Mouse (Mus musculus): ENCODE measurements at regions not wholly inside any gene's neighbourhood (a gene's known extent, or its start where the extent isn't known, plus 50 kb on each side); places are given as distances from the start of the nearest gene placed in this dataset.

DNA sequence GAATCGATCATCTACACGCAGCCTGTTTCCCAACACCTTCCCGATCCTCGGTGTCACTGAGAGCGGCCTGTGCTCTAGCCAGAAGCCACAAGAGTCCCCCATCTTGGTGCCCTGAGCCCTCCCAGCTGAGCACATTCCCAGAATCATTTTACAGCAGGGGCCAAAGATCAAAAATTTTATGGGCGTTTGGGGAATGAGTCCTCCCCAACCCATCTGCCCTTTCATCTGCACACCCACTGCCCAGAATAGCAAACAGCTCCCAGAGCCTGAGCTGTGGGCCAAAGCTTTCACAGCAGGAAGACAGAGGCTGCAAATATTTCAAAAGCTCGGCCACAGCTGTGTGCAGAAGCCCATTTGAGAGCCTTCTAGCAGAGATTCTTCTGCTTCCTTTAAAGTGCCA lies 89.0 kb downstream of the Polr2m start:
- Histone ChIP-seq H3K4me3 (ENCODE audit: control insufficient read depth in 1 of 2, insufficient read depth in 1 of 2, low read depth in 2 of 2, low read length in 2 of 2) (no peak overlapping the region), H3K9me3 (replicated peaks; ENCODE audit: insufficient read depth, low read length) (no peaks in the 10 kb centered on the region), H3K27me3 (ENCODE audit: control insufficient read depth in 1 of 2, insufficient read depth in 2 of 2, low read length in 2 of 2) (peaks cover 12 to 16% of the 10 kb centered on the region in 2 experiments), H3K36me3 (ENCODE audit: control insufficient read depth in 1 of 2, insufficient read depth in 2 of 2, low read length in 2 of 2) (no peaks in the 10 kb centered on the region), H3K27ac (ENCODE audit: control insufficient read depth, low read depth, low read length) (no peak overlapping the region), H3K79me2 (ENCODE audit: control insufficient read depth, insufficient read depth, low read length, poor library complexity) (no peaks in the 10 kb centered on the region), H3K9ac (ENCODE audit: control insufficient read depth, low read depth, low read length, poor library complexity, severe bottlenecking) (no peak overlapping the region), H3K4me1 (ENCODE audit: control insufficient read depth in 1 of 2, insufficient read depth in 2 of 2, low read length in 2 of 2) (no peaks in the 10 kb centered on the region)
- no peak for DNase-seq (ENCODE audit: low read depth, low spot score)
- TF ChIP-seq EP300 (IDR thresholded peaks at IDR 0.05; ENCODE audit: low read depth in 1 of 2, low read length in 2 of 2) = no peak
- TF ChIP-seq E2F4 (IDR thresholded peaks at IDR 0.05; ENCODE audit: borderline replicate concordance, low read depth, low read length) = no peak
- no peak for TF ChIP-seq BHLHE40 (IDR thresholded peaks at IDR 0.05; ENCODE audit: borderline replicate concordance, low read depth, low read length)
- no peak for TF ChIP-seq USF1 (IDR thresholded peaks at IDR 0.05; ENCODE audit: low read depth, low read length)
- no peak for TF ChIP-seq RCOR1 (IDR thresholded peaks at IDR 0.05; ENCODE audit: low read depth, low read length)
- TF ChIP-seq HCFC1 (IDR thresholded peaks at IDR 0.05; ENCODE audit: low read depth, low read length) = no peak
- TF ChIP-seq ZC3H11A (IDR thresholded peaks at IDR 0.05; ENCODE audit: low read depth, low read length) = no peak
- no peak for TF ChIP-seq JUND (IDR thresholded peaks at IDR 0.05; ENCODE audit: low read depth, low read length)

DNA sequence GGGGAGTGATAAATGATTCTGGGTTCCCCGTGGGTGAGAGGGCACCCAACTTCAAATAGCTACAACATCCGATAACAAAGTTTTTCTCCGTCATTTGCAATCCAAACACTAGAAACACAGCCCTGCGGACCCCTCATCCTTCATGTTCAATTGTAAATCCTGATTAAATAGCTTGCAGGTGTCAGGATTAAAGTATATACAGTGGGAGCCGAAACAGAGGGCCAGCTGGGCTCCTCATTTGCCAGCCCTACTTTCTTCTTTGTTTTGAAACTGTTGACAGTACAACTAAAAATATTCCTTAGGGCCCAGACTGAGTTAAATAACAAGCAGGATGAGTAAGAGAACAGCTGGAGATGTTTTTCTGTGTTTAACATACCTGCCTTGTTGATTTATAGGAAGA lies 95.5 kb downstream of the Polr2m start:
- TF ChIP-seq ZKSCAN1 (IDR thresholded peaks at IDR 0.05; ENCODE audit: low read depth, low read length) (no peak), MAZ (IDR thresholded peaks at IDR 0.05; ENCODE audit: low read depth, low read length) (no peak), GABPA (IDR thresholded peaks at IDR 0.05; ENCODE audit: low read depth, low read length) (no peak), TCF12 (IDR thresholded peaks at IDR 0.05; ENCODE audit: low read depth, low read length) (no peak), CTCF (IDR thresholded peaks at IDR 0.05 in 2 of 3, conservative IDR thresholded peaks at IDR 0.05 in 1 of 3; ENCODE audit: control insufficient read depth in 1 of 3, insufficient read depth in 1 of 3, low read depth in 2 of 3, low read length in 3 of 3, poor library complexity in 1 of 3, severe bottlenecking in 1 of 3) (no peak), MYC (IDR thresholded peaks at IDR 0.05; ENCODE audit: low read depth, low read length) (no peak), CHD1 (IDR thresholded peaks at IDR 0.05; ENCODE audit: low read depth, low read length) (no peak), KAT2A (conservative IDR thresholded peaks at IDR 0.05; ENCODE audit: low read depth, low read length) (no peak), SMC3 (IDR thresholded peaks at IDR 0.05; ENCODE audit: low read depth, low read length) (no peak), UBTF (IDR thresholded peaks at IDR 0.05; ENCODE audit: borderline replicate concordance, insufficient read depth, low read depth, low read length) (no peak), HCFC1 (IDR thresholded peaks at IDR 0.05; ENCODE audit: low read depth, low read length) (no peak), MXI1 (IDR thresholded peaks at IDR 0.05; ENCODE audit: low read depth, low read length) (no peak), ZC3H11A (IDR thresholded peaks at IDR 0.05; ENCODE audit: low read depth, low read length) (no peak), ZNF384 (IDR thresholded peaks at IDR 0.05; ENCODE audit: low read depth, low read length) (no peak), USF1 (IDR thresholded peaks at IDR 0.05; ENCODE audit: low read depth, low read length) (no peak), BHLHE40 (IDR thresholded peaks at IDR 0.05; ENCODE audit: borderline replicate concordance, low read depth, low read length) (no peak), MYB (IDR thresholded peaks at IDR 0.05; ENCODE audit: low read depth, low read length) (no peak), JUND (IDR thresholded peaks at IDR 0.05; ENCODE audit: low read depth, low read length) (no peak)
- Histone ChIP-seq H3K9ac (ENCODE audit: control insufficient read depth, low read depth, low read length, poor library complexity, severe bottlenecking) (no peak overlapping the region), H3K4me1 (ENCODE audit: control insufficient read depth in 1 of 2, insufficient read depth in 2 of 2, low read length in 2 of 2) (no peaks in the 10 kb centered on the region), H3K4me3 (ENCODE audit: control insufficient read depth in 1 of 2, insufficient read depth in 1 of 2, low read depth in 2 of 2, low read length in 2 of 2) (no peak overlapping the region), H3K9me3 (replicated peaks; ENCODE audit: insufficient read depth, low read length) (no peaks in the 10 kb centered on the region), H3K27me3 (ENCODE audit: control insufficient read depth in 1 of 2, insufficient read depth in 2 of 2, low read length in 2 of 2) (peaks cover 1 to 12% of the 10 kb centered on the region in 2 experiments; a peak in 3 of 4 replicates), H3K36me3 (ENCODE audit: control insufficient read depth in 1 of 2, insufficient read depth in 2 of 2, low read length in 2 of 2) (no peaks in the 10 kb centered on the region), H3K79me2 (ENCODE audit: control insufficient read depth, insufficient read depth, low read length, poor library complexity) (no peaks in the 10 kb centered on the region), H3K27ac (ENCODE audit: control insufficient read depth, low read depth, low read length) (no peak overlapping the region)
- DNase-seq (ENCODE audit: low read depth, low spot score) = no peak
